ENCODE assay signal across 8 mouse cellular contexts in genomic region chr13:55513828-55514227, GRCm38 (mm10). TPM values are rescaled to one million over a fixed set of nuclear protein-coding genes. Genes with fewer than 3 reads are reported as not detected.
DNase-seq lines count a peak whose midpoint lies in the region; ATAC-seq lines count a peak whose summit lies in the region.

No protein-coding gene starts in this region.

- H3K27ac ChIP-seq in kidney, embryonic 15.5 days, result no peak overlapping the region
- no peak overlapping the region for H3K27ac ChIP-seq in embryonic facial prominence, embryonic 13.5 days
- H3K27ac ChIP-seq in intestine, embryonic 14.5 days (ENCODE audit: low read depth), result no peak overlapping the region
- H3K27ac ChIP-seq in midbrain, embryonic 16.5 days (ENCODE audit: low read length), result no peak overlapping the region

- peaks cover 8% of the 10 kb centered on the region; the same call in 1 of the 2 replicates for H3K27me3 ChIP-seq in kidney, embryonic 15.5 days
- no peaks in the 10 kb centered on the region for H3K27me3 ChIP-seq in embryonic facial prominence, embryonic 13.5 days
- H3K27me3 ChIP-seq in intestine, embryonic 14.5 days (replicated peaks; ENCODE audit: control insufficient read depth, insufficient read depth, low read length), result no peaks in the 10 kb centered on the region
- no peaks in the 10 kb centered on the region for H3K27me3 ChIP-seq in midbrain, embryonic 16.5 days (ENCODE audit: control insufficient read depth, insufficient read depth, low read depth, low read length)

- H3K9ac ChIP-seq in kidney, embryonic 15.5 days, result peak overlapping the region; percentile 82; the same call in 1 of the 2 replicates
- H3K9ac ChIP-seq in embryonic facial prominence, embryonic 13.5 days, result peak overlapping the region; percentile 93; the same call in 1 of the 2 replicates
- no peak overlapping the region for H3K9ac ChIP-seq in intestine, embryonic 14.5 days (ENCODE audit: low read length)
- no peak overlapping the region for H3K9ac ChIP-seq in midbrain, embryonic 16.5 days (ENCODE audit: low read depth, low read length)

- DNase-seq in kidney, adult 18-20 months, result no peak
- no peak for DNase-seq in intestine, embryonic 14.5 days (ENCODE audit: low spot score)
- DNase-seq in spleen, adult 12 weeks (ENCODE audit: low spot score), result no peak
- DNase-seq in ovary, postnatal 36 days (ENCODE audit: low spot score), result no peak
- no peak for DNase-seq in natural killer cell, adult 2 months (ENCODE audit: low spot score in 2 of 2)

- peaks cover 37% of the 10 kb centered on the region for H3K4me1 ChIP-seq in kidney, embryonic 15.5 days
- peaks cover 34% of the 10 kb centered on the region for H3K4me1 ChIP-seq in embryonic facial prominence, embryonic 13.5 days
- H3K4me1 ChIP-seq in intestine, embryonic 14.5 days (replicated peaks; ENCODE audit: control insufficient read depth, insufficient read depth, low read length), result peaks cover 26% of the 10 kb centered on the region
- H3K4me1 ChIP-seq in midbrain, embryonic 16.5 days (ENCODE audit: control insufficient read depth, insufficient read depth, low read length), result peaks cover 27% of the 10 kb centered on the region

- ATAC-seq in kidney, embryonic 15.5 days (replicated peaks; ENCODE audit: low FRiP score), result no peak
- ATAC-seq in embryonic facial prominence, embryonic 13.5 days (ENCODE audit: insufficient number of reproducible peaks, insufficient read depth, low FRiP score, low TSS enrichment, low read depth), result no peak
- ATAC-seq in intestine, embryonic 14.5 days (replicated peaks; ENCODE audit: low FRiP score, low TSS enrichment, low read depth), result no peak
- ATAC-seq in midbrain, embryonic 16.5 days, result no peak

- peak overlapping the region; percentile 89 for H3K4me3 ChIP-seq in kidney, embryonic 15.5 days (replicated peaks)
- H3K4me3 ChIP-seq in embryonic facial prominence, embryonic 13.5 days, result peak overlapping the region; percentile 87
- H3K4me3 ChIP-seq in intestine, embryonic 14.5 days (ENCODE audit: low read depth, low read length), result peak overlapping the region; percentile 77
- peak overlapping the region; percentile 86 for H3K4me3 ChIP-seq in midbrain, embryonic 16.5 days (ENCODE audit: low read depth, low read length)

- H3K36me3 ChIP-seq in kidney, embryonic 15.5 days, result peaks cover 17% of the 10 kb centered on the region
- H3K36me3 ChIP-seq in embryonic facial prominence, embryonic 13.5 days, result peaks cover 9% of the 10 kb centered on the region
- peaks cover 16% of the 10 kb centered on the region for H3K36me3 ChIP-seq in intestine, embryonic 14.5 days (ENCODE audit: control insufficient read depth, insufficient read depth, low read length)
- H3K36me3 ChIP-seq in midbrain, embryonic 16.5 days (ENCODE audit: control insufficient read depth, insufficient read depth, low read length), result peaks cover 5% of the 10 kb centered on the region

- peak overlapping the region; percentile 89 for H3K4me2 ChIP-seq in kidney, embryonic 15.5 days
- peak overlapping the region; percentile 92 for H3K4me2 ChIP-seq in embryonic facial prominence, embryonic 13.5 days
- H3K4me2 ChIP-seq in intestine, embryonic 14.5 days (ENCODE audit: low read length), result peak overlapping the region; percentile 83
- H3K4me2 ChIP-seq in midbrain, embryonic 16.5 days (ENCODE audit: low read length), result peak overlapping the region; percentile 90

- no peaks in the 10 kb centered on the region for H3K9me3 ChIP-seq in kidney, embryonic 15.5 days (replicated peaks)
- H3K9me3 ChIP-seq in embryonic facial prominence, embryonic 13.5 days, result no peaks in the 10 kb centered on the region
- H3K9me3 ChIP-seq in intestine, embryonic 14.5 days (ENCODE audit: control insufficient read depth, low read length), result no peaks in the 10 kb centered on the region
- no peaks in the 10 kb centered on the region for H3K9me3 ChIP-seq in midbrain, embryonic 16.5 days (replicated peaks; ENCODE audit: control insufficient read depth, low read length, poor library complexity, severe bottlenecking)

- WGBS in kidney, embryonic 15.5 days, result 37% methylated on average over 9 of the region's 9 CpGs
- WGBS in embryonic facial prominence, embryonic 13.5 days, result 31% methylated on average over 9 of the region's 9 CpGs
- 35% methylated on average over 9 of the region's 9 CpGs for WGBS in intestine, embryonic 14.5 days
- 30% methylated on average over 9 of the region's 9 CpGs for WGBS in midbrain, embryonic 16.5 days

RNA-seq across cellular contexts. Expression of gene Pdlim7, which starts 0.4 kb away (rescaled TPM):
- 141 and 169 TPM in 2 replicates for polyA plus RNA-seq in kidney, embryonic 15.5 days (2015; fragmentation: Nextera tagmentation; extraction: Ambion mirVana)
- polyA plus RNA-seq in embryonic facial prominence, embryonic 13.5 days (2015; fragmentation: Nextera tagmentation; extraction: Ambion mirVana), result 105 and 119 TPM in 2 replicates
- polyA plus RNA-seq in intestine, embryonic 14.5 days (2014; fragmentation: Nextera tagmentation; extraction: Ambion mirVana), result 253 and 260 TPM in 2 replicates
- polyA plus RNA-seq in midbrain, embryonic 16.5 days (2015; fragmentation: Nextera tagmentation; extraction: Ambion mirVana), result 156 and 158 TPM in 2 replicates

RNA-seq across cellular contexts. Expression of gene Dok3, which starts 15.3 kb away (rescaled TPM):
- 2.9 and 3.0 TPM in 2 replicates for polyA plus RNA-seq in kidney, embryonic 15.5 days (2015; fragmentation: Nextera tagmentation; extraction: Ambion mirVana)
- polyA plus RNA-seq in embryonic facial prominence, embryonic 13.5 days (2015; fragmentation: Nextera tagmentation; extraction: Ambion mirVana), result 2.3 and 2.8 TPM in 2 replicates
- 1.9 and 2.5 TPM in 2 replicates for polyA plus RNA-seq in intestine, embryonic 14.5 days (2014; fragmentation: Nextera tagmentation; extraction: Ambion mirVana)
- 5.1 and 5.6 TPM in 2 replicates for polyA plus RNA-seq in midbrain, embryonic 16.5 days (2015; fragmentation: Nextera tagmentation; extraction: Ambion mirVana)

RNA-seq across cellular contexts. Expression of gene Ddx41, which starts 22.6 kb away (rescaled TPM):
- polyA plus RNA-seq in kidney, embryonic 15.5 days (2015; fragmentation: Nextera tagmentation; extraction: Ambion mirVana), result 80.4 and 87.4 TPM in 2 replicates
- 73.0 and 80.0 TPM in 2 replicates for polyA plus RNA-seq in embryonic facial prominence, embryonic 13.5 days (2015; fragmentation: Nextera tagmentation; extraction: Ambion mirVana)
- 63.9 and 73.1 TPM in 2 replicates for polyA plus RNA-seq in intestine, embryonic 14.5 days (2014; fragmentation: Nextera tagmentation; extraction: Ambion mirVana)
- 57.0 and 58.1 TPM in 2 replicates for polyA plus RNA-seq in midbrain, embryonic 16.5 days (2015; fragmentation: Nextera tagmentation; extraction: Ambion mirVana)

RNA-seq across cellular contexts. Expression of gene Dbn1, which starts 25.9 kb away (rescaled TPM):
- polyA plus RNA-seq in kidney, embryonic 15.5 days (2015; fragmentation: Nextera tagmentation; extraction: Ambion mirVana), result 168 and 193 TPM in 2 replicates
- 275 and 276 TPM in 2 replicates for polyA plus RNA-seq in embryonic facial prominence, embryonic 13.5 days (2015; fragmentation: Nextera tagmentation; extraction: Ambion mirVana)
- 120 and 134 TPM in 2 replicates for polyA plus RNA-seq in intestine, embryonic 14.5 days (2014; fragmentation: Nextera tagmentation; extraction: Ambion mirVana)
- 617 and 675 TPM in 2 replicates for polyA plus RNA-seq in midbrain, embryonic 16.5 days (2015; fragmentation: Nextera tagmentation; extraction: Ambion mirVana)

RNA-seq across cellular contexts. Expression of gene Prr7, which starts 49.8 kb away (rescaled TPM):
- 0.70 and 0.75 TPM in 2 replicates for polyA plus RNA-seq in kidney, embryonic 15.5 days (2015; fragmentation: Nextera tagmentation; extraction: Ambion mirVana)
- polyA plus RNA-seq in embryonic facial prominence, embryonic 13.5 days (2015; fragmentation: Nextera tagmentation; extraction: Ambion mirVana), result 0.96 and 1.2 TPM in 2 replicates
- 0.55 and 0.70 TPM in 2 replicates for polyA plus RNA-seq in intestine, embryonic 14.5 days (2014; fragmentation: Nextera tagmentation; extraction: Ambion mirVana)
- 5.0 and 5.6 TPM in 2 replicates for polyA plus RNA-seq in midbrain, embryonic 16.5 days (2015; fragmentation: Nextera tagmentation; extraction: Ambion mirVana)

Comparison
In these comparisons a context has a peak if more than half of its experiments do, and no peak if none do; other contexts are left out.
1. H3K9ac ChIP-seq: peak in kidney, embryonic 15.5 days (single experiment) and embryonic facial prominence, embryonic 13.5 days (single experiment); none in intestine, embryonic 14.5 days (single experiment) and midbrain, embryonic 16.5 days (single experiment).
2. Peak in every context shown above with its lines, with median percentiles within 50 percentile points of each other: H3K4me2 ChIP-seq and H3K4me3 ChIP-seq.